Mouse (Mus musculus) liver, embryonic 14.5 days (tissue): ENCODE data around the gene Apol7e.
"Not testable (repeated sequence)": the region's sequence is repeated elsewhere in the genome, so short reads cannot be mapped to it uniquely, and the experiment has no call there.

Source experiments
- CTCF ChIP-seq: IDR thresholded peaks from 2 replicates; pipeline ENCODE4 v1.5.1; 2016; ENCODE audit warnings: antibody characterized with exemption, low read depth, control low read depth
- EP300 ChIP-seq: IDR thresholded peaks from 2 replicates; pipeline ENCODE4 v1.6.1; 2016; ENCODE audit warnings: antibody characterized with exemption, low read depth

DNA sequence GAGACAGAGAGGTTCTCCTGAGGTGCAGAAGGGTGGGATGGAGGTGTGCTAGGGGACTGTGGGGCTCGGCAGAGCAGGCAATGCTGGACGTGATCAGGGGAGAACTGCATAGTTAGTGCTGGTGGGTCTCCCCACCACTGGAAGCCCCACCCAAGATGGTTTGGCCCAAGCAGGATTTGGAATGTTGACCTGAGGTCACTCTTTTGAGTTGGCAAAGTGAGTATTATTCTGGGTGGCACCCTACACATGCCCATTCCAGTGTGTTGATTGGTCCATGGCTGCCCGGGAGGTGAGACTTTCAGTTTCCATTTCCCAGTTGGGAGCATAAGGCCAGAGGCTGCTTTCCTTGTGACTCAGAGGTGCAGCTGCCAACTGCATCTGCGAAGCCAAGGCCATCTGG, 30.1 kb downstream of the Apol7e start, which contains the start of gene Apol9b:
- not testable (repeated sequence) for TF ChIP-seq CTCF, EP300
